ENCODE assay signal across 32 mouse cellular contexts in genomic region chr11:83598991-83599390, GRCm38 (mm10). TPM values are rescaled to one million over a fixed set of nuclear protein-coding genes. Genes with fewer than 3 reads are reported as not detected.
A peak's percentile ranks its signal among the peaks of the same experiment; 100 is the strongest.
DNase-seq lines count a peak whose midpoint lies in the region; ATAC-seq lines count a peak whose summit lies in the region.
"Had no signal": no experiment of that assay in that cellular context is flagged by ENCODE, and none has a peak within 500 bp of the region (broad histone marks: within the 10 kb centered on the region; RNA-seq: fewer than 3 reads in every experiment).

No protein-coding gene starts in this region.

- no peak overlapping the region for H3K4me2 ChIP-seq in heart, embryonic 12.5 days
- H3K4me2 ChIP-seq in lung, embryonic 15.5 days, result no peak overlapping the region
- H3K4me2 ChIP-seq in kidney, embryonic 14.5 days (replicated peaks; ENCODE audit: low read depth, low read length), result no peak overlapping the region
- H3K4me2 ChIP-seq: embryonic facial prominence, embryonic 12.5 days; forebrain, embryonic 13.5 days; heart, embryonic 13.5 days; hindbrain, embryonic 14.5 days had no signal

- no peak for ATAC-seq in heart, embryonic 12.5 days (ENCODE audit: insufficient number of reproducible peaks, low FRiP score)
- no peak for ATAC-seq in lung, embryonic 15.5 days (ENCODE audit: borderline replicate concordance, extremely low read depth, low FRiP score, low TSS enrichment)
- no peak for ATAC-seq in kidney, embryonic 14.5 days (ENCODE audit: low FRiP score, low TSS enrichment)
- ATAC-seq: activated CD4-positive, CD25-positive, alpha-beta regulatory T cell, adult 4 months; forebrain, embryonic 13.5 days; forebrain, embryonic 16.5 days; hindbrain, postnatal 0 days; inflammation-experienced regulatory T-cells, adult 6 months had no signal

- H3K9me3 ChIP-seq in heart, embryonic 12.5 days (replicated peaks), result no peaks in the 10 kb centered on the region
- H3K9me3 ChIP-seq in lung, embryonic 15.5 days, result no peaks in the 10 kb centered on the region
- no peaks in the 10 kb centered on the region for H3K9me3 ChIP-seq in kidney, embryonic 14.5 days (ENCODE audit: control insufficient read depth, low read length)
- H3K9me3 ChIP-seq: embryonic facial prominence, embryonic 12.5 days; forebrain, embryonic 10.5 days; forebrain, embryonic 13.5 days; G1E; heart, embryonic 13.5 days had no signal

- H3K9ac ChIP-seq in heart, embryonic 12.5 days, result no peak overlapping the region
- H3K9ac ChIP-seq in lung, embryonic 15.5 days, result no peak overlapping the region
- H3K9ac ChIP-seq in kidney, embryonic 14.5 days (ENCODE audit: low read depth, low read length), result no peak overlapping the region
- H3K9ac ChIP-seq: embryonic facial prominence, embryonic 12.5 days; forebrain, embryonic 13.5 days; heart, embryonic 13.5 days; hindbrain, embryonic 14.5 days had no signal

- DNase-seq in heart, adult 11 months, result peak; percentile 51
- DNase-seq in lung, postnatal 36 days, result no peak
- peak; percentile 68 for DNase-seq in adipocyte (ENCODE audit: low spot score)
- DNase-seq in kidney, postnatal 14 days, result no peak
- DNase-seq: adrenal gland, postnatal 10 days; adrenal gland, postnatal 36 days; B cell, adult 2 months; cerebellum, adult 18-20 months; cerebellum, adult 9-10 months; cerebellum, postnatal 14 days; gastrocnemius, postnatal 10 days; gastrocnemius, postnatal 36 days; heart, adult 18-20 months; heart, postnatal 14 days; heart, postnatal 4 days had no signal

- no peak overlapping the region for H3K4me3 ChIP-seq in heart, embryonic 12.5 days
- H3K4me3 ChIP-seq in lung, embryonic 15.5 days, result no peak overlapping the region
- H3K4me3 ChIP-seq in kidney, embryonic 14.5 days (ENCODE audit: low read length), result no peak overlapping the region
- H3K4me3 ChIP-seq: embryonic facial prominence, embryonic 12.5 days; erythroblast, embryonic 14.5 days; forebrain, embryonic 10.5 days; forebrain, embryonic 13.5 days; heart, embryonic 13.5 days had no signal

- 61% methylated on average over 3 of the region's 3 CpGs for WGBS in heart, embryonic 12.5 days
- 81% methylated on average over 3 of the region's 3 CpGs for WGBS in lung, embryonic 15.5 days
- WGBS in kidney, embryonic 14.5 days, result 76% methylated on average over 3 of the region's 3 CpGs

- H3K27me3 ChIP-seq in heart, embryonic 12.5 days (replicated peaks), result no peaks in the 10 kb centered on the region
- H3K27me3 ChIP-seq in lung, embryonic 15.5 days, result no peaks in the 10 kb centered on the region
- no peaks in the 10 kb centered on the region for H3K27me3 ChIP-seq in kidney, embryonic 14.5 days (ENCODE audit: control insufficient read depth, insufficient read depth, low read length)
- H3K27me3 ChIP-seq: CH12.LX; embryonic facial prominence, embryonic 12.5 days; forebrain, embryonic 13.5 days; heart, embryonic 13.5 days had no signal

- H3K36me3 ChIP-seq in heart, embryonic 12.5 days, result no peaks in the 10 kb centered on the region
- no peaks in the 10 kb centered on the region for H3K36me3 ChIP-seq in lung, embryonic 15.5 days
- no peaks in the 10 kb centered on the region for H3K36me3 ChIP-seq in kidney, embryonic 14.5 days (ENCODE audit: control insufficient read depth, insufficient read depth, low read length)
- H3K36me3 ChIP-seq: embryonic facial prominence, embryonic 12.5 days; forebrain, embryonic 10.5 days; G1E; heart, embryonic 13.5 days had no signal

- no peak overlapping the region for H3K27ac ChIP-seq in heart, embryonic 12.5 days (ENCODE audit: poor library complexity, severe bottlenecking)
- H3K27ac ChIP-seq in lung, embryonic 15.5 days, result peak overlapping the region; percentile 73
- H3K27ac ChIP-seq in kidney, embryonic 14.5 days (ENCODE audit: low read depth, low read length), result no peak overlapping the region
- H3K27ac ChIP-seq: embryonic facial prominence, embryonic 12.5 days; forebrain, embryonic 10.5 days; forebrain, embryonic 13.5 days; heart, embryonic 13.5 days; hindbrain, embryonic 14.5 days; hindbrain, postnatal 0 days had no signal

- no peaks in the 10 kb centered on the region for H3K4me1 ChIP-seq in heart, embryonic 12.5 days (replicated peaks)
- 0 out of 2 replicates have a peak, but pooled peaks cover 4% of the 10 kb centered on the region for H3K4me1 ChIP-seq in lung, embryonic 15.5 days
- H3K4me1 ChIP-seq in kidney, embryonic 14.5 days (ENCODE audit: control insufficient read depth, insufficient read depth, low read length), result no peaks in the 10 kb centered on the region
- H3K4me1 ChIP-seq: embryonic facial prominence, embryonic 12.5 days; forebrain, embryonic 10.5 days; forebrain, embryonic 13.5 days; heart, embryonic 13.5 days had no signal

RNA-seq across cellular contexts. Expression of gene Ccl6, which starts 6.1 kb away (rescaled TPM):
- 0.86 and 1.5 TPM in 2 replicates for polyA plus RNA-seq in heart, embryonic 12.5 days (2016; fragmentation: Nextera tagmentation; extraction: Ambion mirVana)
- polyA plus RNA-seq in lung, embryonic 15.5 days (2015; fragmentation: Nextera tagmentation; extraction: Ambion mirVana), result 8.1 and 9.2 TPM in 2 replicates
- 4.4 and 4.6 TPM in 2 replicates for polyA plus RNA-seq in kidney, embryonic 14.5 days (2014; fragmentation: Nextera tagmentation; extraction: Ambion mirVana)
- polyA plus RNA-seq: erythroblast, embryonic 14.5 days had no signal

RNA-seq across cellular contexts. Expression of gene Ccl9, which starts 20.6 kb away (rescaled TPM):
- 0.66 and 1.5 TPM in 2 replicates for polyA plus RNA-seq in heart, embryonic 12.5 days (2016; fragmentation: Nextera tagmentation; extraction: Ambion mirVana)
- 4.9 and 5.4 TPM in 2 replicates for polyA plus RNA-seq in lung, embryonic 15.5 days (2015; fragmentation: Nextera tagmentation; extraction: Ambion mirVana)
- 3.1 and 3.6 TPM in 2 replicates for polyA plus RNA-seq in kidney, embryonic 14.5 days (2014; fragmentation: Nextera tagmentation; extraction: Ambion mirVana)
- polyA plus RNA-seq: erythroblast, embryonic 14.5 days; inflammation-experienced regulatory T-cells, adult 6 months had no signal

RNA-seq across cellular contexts. Expression of gene Rpl9-ps1, which starts 46.4 kb away (rescaled TPM):
- polyA plus RNA-seq in heart, embryonic 12.5 days (2016; fragmentation: Nextera tagmentation; extraction: Ambion mirVana), result not detected in 2 replicates
- polyA plus RNA-seq in lung, embryonic 15.5 days (2015; fragmentation: Nextera tagmentation; extraction: Ambion mirVana), result not detected in 2 replicates
- not detected in 2 replicates for polyA plus RNA-seq in kidney, embryonic 14.5 days (2014; fragmentation: Nextera tagmentation; extraction: Ambion mirVana)
- polyA plus RNA-seq: embryonic facial prominence, embryonic 12.5 days; erythroblast, embryonic 14.5 days; forebrain, embryonic 10.5 days; forebrain, embryonic 13.5 days; forebrain, embryonic 16.5 days; G1E; heart, embryonic 13.5 days; heart, embryonic 16.5 days; hindbrain, embryonic 11.5 days; hindbrain, embryonic 14.5 days; hindbrain, postnatal 0 days; inflammation-experienced regulatory T-cells, adult 6 months had no signal

RNA-seq across cellular contexts. Expression of gene Ccl3, which starts 50.2 kb away (rescaled TPM):
- polyA plus RNA-seq in heart, embryonic 12.5 days (2016; fragmentation: Nextera tagmentation; extraction: Ambion mirVana), result 0.23 and 0.44 TPM in 2 replicates
- 1.1 and 1.2 TPM in 2 replicates for polyA plus RNA-seq in lung, embryonic 15.5 days (2015; fragmentation: Nextera tagmentation; extraction: Ambion mirVana)
- polyA plus RNA-seq in kidney, embryonic 14.5 days (2014; fragmentation: Nextera tagmentation; extraction: Ambion mirVana), result 0.49 and 0.97 TPM in 2 replicates
- polyA plus RNA-seq: G1E had no signal

Comparison
In these comparisons a context has a peak if more than half of its experiments do, and no peak if none do; other contexts are left out.
1. DNase-seq: peak in heart, adult 11 months (single experiment) and adipocyte (single experiment); none in lung, postnatal 36 days (single experiment) and kidney, postnatal 14 days (single experiment).